Mouse (Mus musculus) bone marrow, adult 2 months (tissue): ENCODE data around the gene Camta1. TPM values are rescaled to one million over a fixed set of nuclear protein-coding genes. Genes with fewer than 3 reads are reported as not detected.

Source experiments
- H3K27ac ChIP-seq: fragments of 200-500 bp; 2 replicates; pipeline ENCODE4 v1.5.1; 2012; ENCODE audit warnings: low read depth, mild to moderate bottlenecking, control low read depth, inconsistent platforms, low read length; ENCODE audit not compliant: control insufficient read depth, poor library complexity, insufficient read depth
- H3K4me1 ChIP-seq: fragments of 200-500 bp; 2 replicates; pipeline ENCODE4 v1.6.1; 2011; ENCODE audit warnings: low read length; ENCODE audit not compliant: control insufficient read depth, insufficient read depth
- H3K4me3 ChIP-seq: fragments of 200-500 bp; replicated peaks from 2 replicates; pipeline ENCODE3; 2011; ENCODE audit warnings: mild to moderate bottlenecking, low read depth, low read length, control low read depth; ENCODE audit not compliant: control insufficient read depth
- CTCF ChIP-seq: fragments of 200-500 bp; IDR thresholded peaks from 2 replicates; pipeline ENCODE4 v1.5.1; 2011; ENCODE audit warnings: low read length, control low read depth; ENCODE audit not compliant: control insufficient read depth, insufficient read depth
- POLR2A ChIP-seq: fragments of 200-500 bp; IDR thresholded peaks from 2 replicates; pipeline ENCODE4 v1.6.1; 2011; ENCODE audit warnings: low read depth, mild to moderate bottlenecking, control low read depth, low read length, borderline replicate concordance; ENCODE audit not compliant: control insufficient read depth
- WGBS: fragments of 180-500 bp; shearing (Covaris S2); methylation state at CpG from one replicate; pipeline ENCODE4 v1.1.7; 2018; 5-methylcytosine and 5-hydroxymethylcytosine counted together
- polyA plus RNA-seq: library from polyadenylated mRNA; stranded (reverse); fragments of >200 nt; gene quantifications from 2 replicates; pipeline ENCODE4 v1.2.4, GENCODE M21; 2011; ENCODE audit warnings: low replicate concordance; ENCODE audit not compliant: missing spikeins, insufficient read depth, insufficient read length

The Camta1 gene
- polyA plus RNA-seq, 1 experiment = 26.6 TPM

- TF ChIP-seq POLR2A (no peak), CTCF (no peak)
- Histone ChIP-seq H3K4me1 (no peaks in the 10 kb centered on the region), H3K27ac (no peak overlapping the region), H3K4me3 (no peak overlapping the region)
- WGBS = 64% methylated on average over 2 of the region's 2 CpGs
Observed at GRCm38 (mm10) chr4:151081355-151081754, 780.3 kb downstream of the Camta1 start.

DNA sequence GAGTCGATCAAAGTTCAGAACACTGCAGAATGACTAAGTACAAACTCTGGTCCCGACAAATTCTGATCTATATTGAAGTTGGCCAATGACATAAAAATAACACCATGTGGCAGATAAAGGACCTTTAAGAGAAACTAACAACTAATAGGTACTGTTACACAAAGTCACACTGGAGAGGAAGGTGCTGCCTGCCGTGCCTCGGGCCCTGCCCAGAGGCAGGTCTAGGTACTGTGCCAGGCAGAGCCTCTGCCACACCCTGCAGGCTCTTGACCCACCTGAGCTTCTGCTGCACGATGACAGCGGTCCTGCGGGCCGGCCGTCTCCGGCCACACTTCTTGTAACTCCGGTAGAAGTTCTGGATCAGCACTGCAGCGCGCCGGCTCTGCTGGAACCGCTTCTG is 786.9 kb downstream of the Camta1 start:
- 88% methylated on average over 15 of the region's 15 CpGs for WGBS
- no peaks in the 10 kb centered on the region; the same call in 1 of the 2 replicates for H3K4me1 ChIP-seq
- no peak for TF ChIP-seq POLR2A
- H3K27ac ChIP-seq = no peak overlapping the region
- H3K4me3 ChIP-seq = no peak overlapping the region

GRCm38 (mm10) chr4:151073108-151073744 is 788.5 kb downstream of the Camta1 start:
- Histone ChIP-seq H3K4me3 (no peak overlapping the region), H3K27ac (no peak overlapping the region), H3K4me1 (no peaks in the 10 kb centered on the region; the same call in 1 of the 2 replicates)
- 37% methylated on average over 13 of the region's 13 CpGs for WGBS
- TF ChIP-seq CTCF (peak; percentile 49), POLR2A (no peak)

- WGBS = 16% methylated on average over 7 of the region's 7 CpGs
- no peak overlapping the region for H3K27ac ChIP-seq
Observed at GRCm38 (mm10) chr4:151070962-151071361, 790.7 kb downstream of the Camta1 start.

GRCm38 (mm10) chr4:151068751-151069150 is 792.9 kb downstream of the Camta1 start:
- TF ChIP-seq CTCF (no peak), POLR2A (no peak)
- Histone ChIP-seq H3K27ac (no peak overlapping the region), H3K4me3 (no peak overlapping the region), H3K4me1 (no peaks in the 10 kb centered on the region; the same call in 1 of the 2 replicates)
- WGBS = 5% methylated on average over 4 of the region's 4 CpGs

More at GRCm38 (mm10) chr4:151070962-151071361, 790.7 kb downstream of the Camta1 start:
- no peak for TF ChIP-seq POLR2A
- TF ChIP-seq CTCF = no peak
- Histone ChIP-seq H3K4me1 (no peaks in the 10 kb centered on the region; the same call in 1 of the 2 replicates), H3K4me3 (no peak overlapping the region)

GRCm38 (mm10) chr4:151059566-151059965 is 802.1 kb downstream of the Camta1 start:
- TF ChIP-seq CTCF = no peak
- no peak for TF ChIP-seq POLR2A
- Histone ChIP-seq H3K4me1 (peaks cover 1% of the 10 kb centered on the region; the same call in 1 of the 2 replicates), H3K27ac (no peak overlapping the region), H3K4me3 (no peak overlapping the region)
- WGBS = 94% methylated on average over 4 of the region's 4 CpGs

DNA sequence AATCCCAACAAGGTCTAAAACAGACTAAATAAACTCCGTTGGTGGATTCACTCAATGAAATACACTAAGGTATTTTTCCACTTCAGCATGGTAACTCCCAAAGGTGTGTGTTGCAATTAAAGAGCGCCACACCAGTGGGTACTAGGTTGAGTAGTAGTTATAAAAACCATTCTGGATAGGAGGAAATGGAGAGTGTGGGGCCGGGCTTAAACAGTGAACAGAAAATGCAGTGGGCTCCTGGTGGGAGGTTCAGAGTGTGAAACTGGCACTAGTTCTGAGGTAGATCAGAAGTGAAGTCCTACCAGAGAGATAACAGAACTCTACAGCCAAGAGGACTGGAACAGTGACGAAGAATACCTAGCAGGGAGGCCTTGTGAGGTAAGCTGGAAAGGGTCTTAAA is 803.0 kb downstream of the Camta1 start:
- WGBS = 86% methylated on average over 4 of the region's 4 CpGs
- Histone ChIP-seq H3K27ac (no peak overlapping the region), H3K4me3 (no peak overlapping the region), H3K4me1 (peaks cover 1% of the 10 kb centered on the region; the same call in 1 of the 2 replicates)
- TF ChIP-seq POLR2A (no peak), CTCF (no peak)

GRCm38 (mm10) chr4:151057347-151058321 is 804.0 kb downstream of the Camta1 start, which contains the start of gene Vamp3:
Gene Vamp3 (minus strand): TSS chr4:151057963.
- Histone ChIP-seq H3K4me1 (peaks cover 1% of the 10 kb centered on the region; the same call in 1 of the 2 replicates), H3K27ac (peak within 1 kb of the TSS; percentile 98), H3K4me3 (peak within 1 kb of the TSS; percentile 83)
- TF ChIP-seq CTCF = no peak
- TF ChIP-seq POLR2A = peak; percentile 55; the same call in 1 of the 2 replicates
- under 1% methylated on average over 114 of the region's 114 CpGs for WGBS
